Mouse (Mus musculus) bone marrow macrophage, adult 2 months (primary cell): ENCODE results near the gene Snrnp70.

Experiments
- CTCF ChIP-seq: IDR thresholded peaks from 2 replicates; pipeline ENCODE4 v1.5.1; 2012; ENCODE audit warnings: low read depth, mild to moderate bottlenecking, low read length, moderate library complexity
- POLR2A ChIP-seq: IDR thresholded peaks from 2 replicates; pipeline ENCODE4 v1.6.1; 2012; ENCODE audit warnings: mild to moderate bottlenecking, low read depth, low read length, borderline replicate concordance

GRCm38 (mm10) chr7:45338161-45338911 lies 57.2 kb downstream of the Snrnp70 start:
- TF ChIP-seq POLR2A (no peak), CTCF (no peak)
